Mouse (Mus musculus): ENCODE data around the gene Hk2.

DNA sequence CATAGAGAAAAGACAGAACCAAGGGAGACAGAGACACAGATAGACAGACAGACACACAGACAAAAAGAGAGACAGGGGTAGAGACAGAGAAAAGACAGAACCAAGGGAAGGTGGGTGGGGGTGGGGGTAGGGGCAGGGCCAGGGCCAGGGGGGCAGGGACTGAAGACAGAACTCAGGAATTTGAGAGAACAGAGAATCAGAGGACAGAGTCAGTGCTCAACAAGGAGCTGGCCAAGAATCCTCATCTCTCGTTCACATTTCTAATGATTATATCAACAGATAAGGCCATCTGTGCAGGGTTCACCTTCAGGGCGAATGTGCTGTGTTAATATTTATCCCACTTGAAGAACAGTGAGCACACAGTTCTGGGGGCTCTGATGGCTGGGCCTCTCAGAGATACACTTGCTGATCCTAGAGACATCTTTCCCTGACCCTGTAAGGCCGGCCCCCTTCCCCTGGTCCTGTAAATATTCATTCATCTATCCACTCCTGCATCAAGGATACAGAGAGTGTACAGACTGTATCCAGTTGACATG is 24.0 kb upstream of the Hk2 start:
- TF ChIP-seq POLR2A (IDR thresholded peaks at IDR 0.05; ENCODE audit: borderline replicate concordance, low read depth, low read length) (no peak), CTCF (IDR thresholded peaks at IDR 0.05; ENCODE audit: low read depth, low read length) (no peak)

Measured in bone marrow macrophage, adult 2 months (primary cell).